Mouse (Mus musculus) Patski (cell line): Measurements from ENCODE around the gene Acvr1. TPM values are rescaled to one million over a fixed set of nuclear protein-coding genes. Genes with fewer than 3 reads are reported as not detected.

ENCODE experiments used
- ATAC-seq: fragments of 100-300 bp; one replicate; pipeline ENCODE4 v1.8.0; 2021
- CTCF ChIA-PET: fragments of 350-600 bp; sonication (Branson Sonifier 250); formaldehyde crosslinking; loops from one replicate; lab custom pipeline; 2022; ENCODE audit warnings: inconsistent platforms; lab: Charles Lee
- POLR2A ChIA-PET: fragments of 350-600 bp; sonication (Branson Sonifier 250); formaldehyde crosslinking; loops from one replicate; lab custom pipeline; 2022; ENCODE audit warnings: antibody characterized with exemption, inconsistent platforms; lab: Charles Lee
- DNase-seq: peaks from one replicate; pipeline ENCODE4 v3.0.0-alpha.2; 2011; ENCODE audit warnings: low read depth, low spot score
- H3K27me3 ChIP-seq: fragments of 371-371 bp; one replicate; pipeline ENCODE4 v1.5.1; 2021
- CTCF ChIP-seq: fragments of 100-300 bp; IDR thresholded peaks from one replicate; pipeline ENCODE4 v1.5.1; 2021
- in situ Hi-C: fragments of 300-500 bp; cut with MboI; formaldehyde crosslinking; loops from 3 replicates; pipeline ENCODE4 v1.11.1; 2018; ENCODE audit warnings: low pct_unique_long_range_greater_than_20kb, mixed read lengths
- polyA plus RNA-seq: library from polyadenylated mRNA; unstranded; gene quantifications from one replicate; pipeline ENCODE4 v1.2.3, GENCODE M21; 2021

The Acvr1 gene
- polyA plus RNA-seq, 1 experiment from 2014 or later: 23.3 TPM

DNA sequence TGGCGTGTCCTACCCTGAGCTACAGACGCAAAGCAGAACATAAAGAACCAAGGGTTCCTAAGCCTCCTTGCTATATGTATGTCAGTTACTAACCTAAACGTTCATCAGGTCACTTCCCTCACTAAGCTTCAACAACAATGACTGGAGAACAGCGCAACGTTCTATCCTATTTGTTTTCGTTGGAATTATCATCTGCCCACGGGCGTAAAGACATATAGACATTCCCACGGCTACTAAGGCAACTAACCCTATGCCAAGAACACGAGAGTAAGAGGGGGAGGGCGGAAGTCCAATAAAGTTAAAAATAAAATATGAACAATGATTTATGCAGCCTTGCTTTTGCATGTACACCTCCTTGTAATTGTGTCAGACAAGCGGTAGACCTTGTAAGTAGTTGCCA is 43.9 kb downstream of the Acvr1 start:
- DNase-seq (no peak), ATAC-seq (no peak)
- ChIA-PET POLR2A (interaction anchor here (0.5 to 0.6 kb wide), 2 partner anchors 29 to 50 kb away, joined by 3 to 6 read pairs; no protein-coding TSS in a partner anchor), CTCF (interaction anchor here (1.2 to 3.0 kb wide), 4 partner anchors 11 to 144 kb away, joined by 3 to 10 read pairs (median 4); no protein-coding TSS in a partner anchor)
- in situ Hi-C loops: no loop called here
- no peak for TF ChIP-seq CTCF
- H3K27me3 ChIP-seq: no peaks in the 10 kb centered on the region

DNA sequence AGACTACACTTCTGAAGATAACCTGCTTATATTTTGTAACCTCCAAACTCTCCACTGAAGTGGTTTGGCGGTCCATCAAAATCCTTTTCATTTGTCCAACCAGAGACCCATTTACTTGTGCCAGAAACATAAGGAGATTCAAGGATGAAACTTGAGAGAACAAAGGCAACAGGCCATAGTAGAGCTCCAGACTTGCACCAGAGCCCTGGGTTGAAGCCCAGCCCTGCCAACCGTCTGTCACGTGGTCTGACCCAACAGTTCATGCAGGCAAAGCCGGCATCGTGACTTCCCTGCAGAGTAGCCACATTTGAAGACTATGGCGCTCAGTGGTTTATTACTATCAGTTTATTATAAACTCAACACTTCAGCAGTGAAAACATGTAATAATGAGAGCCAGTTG is 45.3 kb downstream of the Acvr1 start:
- DNase-seq (no peak), ATAC-seq (no peak)
- no peaks in the 10 kb centered on the region for H3K27me3 ChIP-seq
- POLR2A ChIA-PET: no interaction called here
- CTCF ChIA-PET: interaction anchor here (0.8 to 1.1 kb wide), 2 partner anchors 8 to 17 kb away, joined by 3 read pairs; no protein-coding TSS in a partner anchor
- no peak for TF ChIP-seq CTCF
- in situ Hi-C loops: no loop called here

DNA sequence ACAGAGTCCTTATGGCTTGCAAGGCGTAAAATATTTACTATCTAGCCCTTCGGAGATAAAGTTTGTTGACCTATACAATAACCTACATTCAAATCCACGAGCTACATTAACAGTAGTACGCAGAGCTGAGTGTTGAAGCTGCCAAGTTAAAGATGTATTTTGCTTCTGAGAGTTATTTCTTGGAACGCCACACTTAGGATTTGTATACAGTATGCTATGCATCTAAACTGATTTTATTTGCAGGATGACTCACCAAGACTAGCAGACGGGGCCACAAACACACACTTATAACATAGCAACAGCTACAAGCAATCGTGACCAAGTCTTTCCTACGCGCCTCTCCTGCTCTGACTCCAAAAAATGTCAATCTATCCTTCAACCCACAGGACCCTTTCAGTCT is 46.2 kb downstream of the Acvr1 start:
- ATAC-seq (no peak), DNase-seq (no peak)
- ChIA-PET CTCF (no interaction called here), POLR2A (no interaction called here)
- H3K27me3 ChIP-seq: no peaks in the 10 kb centered on the region
- in situ Hi-C loops: no loop called here
- no peak for TF ChIP-seq CTCF

DNA sequence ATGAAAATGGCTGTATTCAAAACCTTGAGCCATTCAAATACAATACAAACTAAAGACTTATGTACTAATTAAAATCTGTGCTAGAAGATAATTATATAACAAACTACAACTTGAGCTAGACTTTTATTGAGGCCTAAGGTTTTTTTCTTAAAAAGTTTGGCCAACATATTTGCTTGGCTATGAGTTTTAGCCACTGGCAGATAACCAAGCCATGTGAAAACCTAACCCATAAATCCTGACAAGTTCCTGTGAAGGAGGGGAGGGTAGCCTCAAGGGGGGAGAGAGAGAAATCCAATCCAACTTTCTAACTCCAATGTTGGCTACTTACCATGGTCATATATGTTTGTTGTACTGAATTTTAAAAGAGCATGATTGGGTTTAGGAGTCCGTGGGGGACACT is 48.4 kb downstream of the Acvr1 start:
- DNase-seq (no peak), ATAC-seq (no peak)
- no peaks in the 10 kb centered on the region for H3K27me3 ChIP-seq
- ChIA-PET CTCF (interaction anchor here (1.4 kb wide), 1 partner anchor 44 kb away, joined by 3 read pairs; no protein-coding TSS in a partner anchor), POLR2A (no interaction called here)
- no peak for TF ChIP-seq CTCF
- in situ Hi-C loops: no loop called here

DNA sequence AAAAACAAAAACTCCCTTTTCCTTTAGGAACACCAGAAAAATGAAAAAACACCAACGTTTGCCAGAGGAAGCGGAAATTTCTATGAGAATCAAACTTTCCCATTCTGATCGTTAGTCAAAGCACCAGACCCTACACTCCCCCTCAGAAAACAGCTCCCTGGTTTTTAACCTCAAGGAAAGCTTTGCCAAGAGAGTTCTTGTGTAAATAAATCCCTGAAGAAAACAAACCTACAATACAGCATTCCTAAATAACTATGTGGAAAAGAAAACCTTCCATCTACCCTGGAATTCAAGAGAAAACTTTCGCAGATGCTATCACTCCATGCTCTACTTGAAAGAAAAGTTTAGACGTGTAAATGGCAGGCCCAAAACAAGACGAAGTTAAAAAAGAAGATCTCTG is 50.0 kb downstream of the Acvr1 start:
- ATAC-seq (no peak), DNase-seq (no peak)
- CTCF ChIA-PET: interaction anchor here (1.2 kb wide), 1 partner anchor 41 kb away, joined by 3 read pairs; no protein-coding TSS in a partner anchor
- POLR2A ChIA-PET: no interaction called here
- no peak for TF ChIP-seq CTCF
- no peaks in the 10 kb centered on the region for H3K27me3 ChIP-seq
- in situ Hi-C loops: no loop called here

DNA sequence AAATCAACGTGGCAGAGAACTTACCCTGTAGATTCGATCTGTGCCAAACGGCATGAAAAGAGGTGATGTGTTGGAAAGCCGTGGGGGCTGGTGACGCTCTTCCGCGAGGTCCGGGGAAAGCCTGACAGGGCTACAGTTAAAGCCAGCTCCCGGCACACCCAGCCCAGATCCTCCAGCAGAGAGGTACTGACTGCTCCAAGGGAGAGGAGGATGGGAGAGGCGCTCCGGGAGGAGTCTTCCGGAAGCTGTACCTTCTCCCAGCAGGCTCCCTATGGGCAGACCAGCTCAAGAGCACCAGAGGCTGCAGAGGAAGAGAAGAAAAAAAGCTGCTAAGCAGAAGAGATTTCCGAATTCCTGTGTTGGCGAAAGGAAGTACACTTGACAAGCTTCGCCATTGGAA is 51.0 kb downstream of the Acvr1 start:
- no peak for TF ChIP-seq CTCF
- DNase-seq (no peak), ATAC-seq (no peak)
- H3K27me3 ChIP-seq: no peaks in the 10 kb centered on the region
- ChIA-PET POLR2A (no interaction called here), CTCF (no interaction called here)
- in situ Hi-C loops: no loop called here

DNA sequence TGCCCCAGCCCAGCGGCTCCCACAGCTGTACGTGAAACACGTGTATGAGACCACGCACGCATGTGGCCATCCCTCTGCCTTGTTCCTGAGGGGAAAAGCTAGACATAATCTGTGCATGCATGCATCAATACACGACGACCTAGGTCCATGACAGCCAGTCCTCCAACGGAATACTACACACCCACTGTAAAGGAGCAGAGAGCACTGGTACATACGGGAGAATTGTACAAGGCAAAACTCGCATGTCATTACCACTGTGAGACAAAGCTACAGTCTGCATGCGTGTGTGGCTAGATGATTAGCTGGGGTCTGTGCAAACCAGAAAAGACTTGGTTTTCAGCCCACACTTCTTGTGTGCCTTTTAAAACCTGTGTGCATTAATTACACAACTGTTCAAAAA is 52.5 kb downstream of the Acvr1 start:
- DNase-seq (no peak), ATAC-seq (no peak)
- no peak for TF ChIP-seq CTCF
- no peaks in the 10 kb centered on the region for H3K27me3 ChIP-seq
- in situ Hi-C loops: no loop called here
- CTCF ChIA-PET: interaction anchor here (1.0 kb wide), 1 partner anchor 55 kb away, joined by 3 read pairs; no protein-coding TSS in a partner anchor
- POLR2A ChIA-PET: no interaction called here

DNA sequence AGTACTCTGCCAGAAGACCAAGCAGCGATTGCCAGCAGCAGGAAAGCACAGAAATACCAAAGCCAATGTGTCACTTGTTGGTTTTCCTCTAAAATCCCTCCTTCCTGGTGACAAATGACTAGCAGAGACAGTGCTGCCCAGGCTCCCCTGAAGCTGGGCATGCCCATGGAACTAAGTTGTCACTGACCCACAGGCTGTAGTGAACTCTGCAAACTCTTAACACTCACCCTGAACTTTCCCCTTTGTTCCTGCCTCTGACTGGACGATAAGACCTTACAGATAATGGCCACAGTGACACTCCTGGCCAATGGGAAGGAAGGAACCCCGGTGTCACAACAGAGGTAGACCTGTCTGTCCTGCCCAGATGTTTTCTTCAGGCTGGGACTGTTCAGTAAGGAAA is 53.7 kb downstream of the Acvr1 start:
- DNase-seq (no peak), ATAC-seq (no peak)
- H3K27me3 ChIP-seq: no peaks in the 10 kb centered on the region
- no peak for TF ChIP-seq CTCF
- ChIA-PET CTCF (interaction anchor here (1.1 kb wide), 1 partner anchor 9 kb away, joined by 3 read pairs; no protein-coding TSS in a partner anchor), POLR2A (no interaction called here)
- in situ Hi-C loops: no loop called here

DNA sequence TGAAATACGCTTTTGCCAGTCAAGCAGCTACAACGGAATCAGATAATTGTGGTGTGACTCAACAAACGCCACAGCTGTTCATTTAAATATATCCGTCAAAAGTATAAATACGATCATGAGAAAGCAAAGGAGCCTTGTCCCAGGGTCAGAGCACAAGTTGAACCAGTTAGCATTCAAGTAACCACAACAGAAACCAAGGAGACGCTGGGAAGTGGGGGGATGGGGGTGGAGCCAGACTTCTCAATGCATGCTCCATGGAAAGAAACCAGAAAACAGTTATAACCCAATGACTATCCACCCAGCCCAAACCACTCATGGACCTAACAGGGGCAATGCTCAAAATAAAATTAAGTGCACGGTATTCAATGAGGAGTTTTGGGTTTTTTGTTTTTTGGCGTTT is 56.8 kb downstream of the Acvr1 start:
- in situ Hi-C loops: no loop called here

DNA sequence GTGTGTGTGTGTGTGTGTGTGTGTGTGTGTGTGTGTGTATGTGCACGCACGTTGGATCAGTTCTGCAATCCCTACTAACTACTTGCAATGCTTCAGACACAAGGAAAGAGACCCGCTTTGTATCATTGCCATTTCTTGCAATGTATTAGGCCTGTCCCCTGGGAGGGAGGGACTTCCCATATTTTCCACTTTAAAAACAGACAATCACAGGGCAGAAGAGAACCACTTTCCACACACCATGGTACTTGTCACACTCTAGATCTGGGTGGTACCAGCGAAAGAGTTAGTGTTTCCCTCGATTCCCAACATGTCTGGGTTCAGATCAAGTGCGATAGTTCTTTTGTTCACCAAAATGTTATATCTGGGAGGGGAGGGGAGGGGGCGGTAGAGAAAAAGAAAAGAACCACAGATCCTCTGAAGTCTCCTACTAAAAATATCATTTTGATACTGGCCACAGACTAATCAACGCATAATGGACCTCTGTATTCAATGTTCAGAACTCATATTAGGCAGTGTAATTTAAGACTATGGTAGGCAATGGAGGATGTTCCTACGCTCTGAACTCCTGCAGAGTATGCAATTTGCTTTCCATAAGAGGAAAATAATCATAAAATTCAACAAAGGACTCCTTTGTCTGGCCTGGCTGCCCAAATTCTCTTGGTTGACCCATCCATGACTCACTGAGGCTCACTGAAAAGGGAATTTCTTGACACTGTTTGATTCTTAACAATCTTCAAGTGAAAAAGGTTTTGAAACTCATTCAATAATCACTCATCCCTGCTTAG is 61.5 kb downstream of the Acvr1 start:
- ATAC-seq: peak; percentile 63
- in situ Hi-C loops: loop anchor here (5.0 kb wide), 1 partner anchor 62 kb away; the partner anchor contains the start of genes Acvr1 and Upp2
- CTCF ChIA-PET: no interaction called here
- H3K27me3 ChIP-seq: no peaks in the 10 kb centered on the region
- no peak for TF ChIP-seq CTCF
- no peak for DNase-seq
- POLR2A ChIA-PET: no interaction called here

More for the DNA sequence above, 56.8 kb downstream of the Acvr1 start:
- DNase-seq (no peak), ATAC-seq (no peak)
- no peak for TF ChIP-seq CTCF
- CTCF ChIA-PET: no interaction called here
- no peaks in the 10 kb centered on the region for H3K27me3 ChIP-seq
- POLR2A ChIA-PET: no interaction called here
